Comparison of ENCODE assay signal across 8 mouse cellular contexts in genomic region chr6:57765095-57765878, GRCm38 (mm10). TPM values are rescaled to one million over a fixed set of nuclear protein-coding genes. Genes with fewer than 3 reads are reported as not detected.
DNase-seq lines count a peak whose midpoint lies in the region; ATAC-seq lines count a peak whose summit lies in the region.

No protein-coding gene starts in this region.

- DNase-seq in gastrocnemius, postnatal 10 days: peak; percentile 8
- DNase-seq in gastrocnemius, adult 8-10 months (ENCODE audit: low spot score in 2 of 2): no peak
- DNase-seq in 416B (ENCODE audit: low read depth): peak; percentile 84
- DNase-seq in cerebellum, adult 9-11 months: peak; percentile 22
- DNase-seq in lung, adult 18-20 months: peak; percentile 41 to 57
- no peak for DNase-seq in retina, embryonic 14.5 days (ENCODE audit: low spot score)
- no peak for DNase-seq in testis, postnatal 14 days (ENCODE audit: low spot score)

- no peak for ATAC-seq in CD4-positive, CD25-positive, alpha-beta regulatory T cell, adult 4 months

RNA-seq across cellular contexts. Expression of gene Vopp1, which starts 59.7 kb away (rescaled TPM):
- total RNA-seq in gastrocnemius, postnatal 10 days (2021): 10 to 100 TPM in 1 of 2 experiments, 1 to 10 TPM in 1; 8.8 to 12.1 TPM
- total RNA-seq in gastrocnemius, adult 8-10 months (2022): 1 to 10 TPM; 2.9 to 4.7 (median 3.4) TPM
- polyA plus RNA-seq in CD4-positive, CD25-positive, alpha-beta regulatory T cell, adult 4 months (2017; shearing (Covaris generic)): 10 to 100 TPM; 10.1 to 11.8 TPM

Comparison
In these comparisons a context has a peak if more than half of its experiments do, and no peak if none do; other contexts are left out.
1. DNase-seq: peak in gastrocnemius, postnatal 10 days (single experiment), 416B (single experiment), cerebellum, adult 9-11 months (single experiment) and lung, adult 18-20 months (2 of 2); none in gastrocnemius, adult 8-10 months (0 of 2), retina, embryonic 14.5 days (single experiment) and testis, postnatal 14 days (single experiment).